Mouse (Mus musculus): ENCODE measurements around the gene Gm27021.

Gm27021 gene

GRCm38 (mm10) chr8:120602672-120603071 lies 65.2 kb downstream of the Gm27021 start:
- DNase-seq (ENCODE audit: low read depth, low spot score): peak; percentile 90

- peak; percentile 82 for DNase-seq (ENCODE audit: low read depth, low spot score)
These were observed 68.4 kb downstream of the Gm27021 start for GRCm38 (mm10) chr8:120599504-120599903.

- no peak for DNase-seq (ENCODE audit: low read depth, low spot score)
These were observed 69.3 kb downstream of the Gm27021 start for GRCm38 (mm10) chr8:120598579-120598978.

GRCm38 (mm10) chr8:120595963-120596362 lies 71.9 kb downstream of the Gm27021 start:
- DNase-seq (ENCODE audit: low read depth, low spot score): peak; percentile 82

GRCm38 (mm10) chr8:120594571-120594970 lies 73.3 kb downstream of the Gm27021 start:
- peak; percentile 85 for DNase-seq (ENCODE audit: low read depth, low spot score)

- DNase-seq (ENCODE audit: low read depth, low spot score): no peak
These were observed 76.1 kb downstream of the Gm27021 start for GRCm38 (mm10) chr8:120591587-120592292.

- DNase-seq (ENCODE audit: low read depth, low spot score): no peak
These were observed 78.0 kb downstream of the Gm27021 start for GRCm38 (mm10) chr8:120589921-120590320.

- DNase-seq (ENCODE audit: low read depth, low spot score): peak; percentile 100
These were observed 78.7 kb downstream of the Gm27021 start, which contains the start of gene Gins2 for GRCm38 (mm10) chr8:120588908-120589771. Gene Gins2, minus strand, starts transcription at chr8:120589304.

- DNase-seq (ENCODE audit: low read depth, low spot score): no peak
These were observed 82.4 kb downstream of the Gm27021 start for GRCm38 (mm10) chr8:120585521-120585920.

GRCm38 (mm10) chr8:120581811-120582210 lies 86.1 kb downstream of the Gm27021 start:
- DNase-seq (ENCODE audit: low read depth, low spot score): no peak

GRCm38 (mm10) chr8:120581329-120581728 lies 86.5 kb downstream of the Gm27021 start:
- no peak for DNase-seq (ENCODE audit: low read depth, low spot score)

GRCm38 (mm10) chr8:120580336-120581000 lies 87.4 kb downstream of the Gm27021 start:
- DNase-seq (ENCODE audit: low read depth, low spot score): no peak

GRCm38 (mm10) chr8:120577821-120578220 lies 90.1 kb downstream of the Gm27021 start:
- DNase-seq (ENCODE audit: low read depth, low spot score): no peak

GRCm38 (mm10) chr8:120575801-120576200 lies 92.1 kb downstream of the Gm27021 start:
- no peak for DNase-seq (ENCODE audit: low read depth, low spot score)

- DNase-seq (ENCODE audit: low read depth, low spot score): peak; percentile 74
These were observed 92.9 kb downstream of the Gm27021 start for GRCm38 (mm10) chr8:120574941-120575340.

GRCm38 (mm10) chr8:120573866-120574265 lies 94.0 kb downstream of the Gm27021 start:
- no peak for DNase-seq (ENCODE audit: low read depth, low spot score)

GRCm38 (mm10) chr8:120572534-120572933 lies 95.3 kb downstream of the Gm27021 start:
- no peak for DNase-seq (ENCODE audit: low read depth, low spot score)

- no peak for DNase-seq (ENCODE audit: low read depth, low spot score)
These were observed 96.3 kb downstream of the Gm27021 start for GRCm38 (mm10) chr8:120571561-120571960.

GRCm38 (mm10) chr8:120569939-120570715 lies 97.8 kb downstream of the Gm27021 start:
- DNase-seq (ENCODE audit: low read depth, low spot score): peak; percentile 85

- peak; percentile 62 for DNase-seq (ENCODE audit: low read depth, low spot score)
These were observed 98.8 kb downstream of the Gm27021 start for GRCm38 (mm10) chr8:120569123-120569522.

GRCm38 (mm10) chr8:120568164-120568798 lies 99.6 kb downstream of the Gm27021 start:
- no peak for DNase-seq (ENCODE audit: low read depth, low spot score)

All from R1 (cell line).